Mouse (Mus musculus) intestine, postnatal 0 days (tissue): ENCODE data around the gene 1810009A15Rik. TPM values are rescaled to one million over a fixed set of nuclear protein-coding genes. Genes with fewer than 3 reads are reported as not detected.
"Not testable (repeated sequence)": the region's sequence is repeated elsewhere in the genome, so short reads cannot be mapped to it uniquely, and the experiment has no call there.

Source experiments
- ATAC-seq: fragments of 200-750 bp; cut with Nextera tagmentation; 2 replicates; pipeline ENCODE4 v1.8.0; 2017; ENCODE audit warnings: mild to moderate bottlenecking, moderate TSS enrichment, moderate library complexity
- H3K27ac ChIP-seq: fragments of 300-500 bp; sonication (generic); 2 replicates; pipeline ENCODE4 v1.5.1; 2014; ENCODE audit warnings: mild to moderate bottlenecking, low read depth, low read length, moderate library complexity
- H3K27me3 ChIP-seq: fragments of 300-500 bp; sonication (generic); replicated peaks from 2 replicates; pipeline ENCODE4 v1.6.1; 2014; ENCODE audit warnings: low read length, mixed read lengths; ENCODE audit not compliant: control insufficient read depth, insufficient read depth
- H3K36me3 ChIP-seq: fragments of 300-500 bp; sonication (generic); 2 replicates; pipeline ENCODE4 v1.6.1; 2014; ENCODE audit warnings: mild to moderate bottlenecking, moderate library complexity; ENCODE audit not compliant: control insufficient read depth, insufficient read depth
- H3K4me1 ChIP-seq: fragments of 300-500 bp; sonication (generic); replicated peaks from 2 replicates; pipeline ENCODE4 v1.6.1; 2014; ENCODE audit warnings: antibody characterized with exemption, low read length, mixed read lengths; ENCODE audit not compliant: control insufficient read depth, insufficient read depth
- H3K4me2 ChIP-seq: fragments of 300-500 bp; sonication (generic); replicated peaks from 2 replicates; pipeline ENCODE4 v1.6.1; 2014; ENCODE audit warnings: low read depth, mild to moderate bottlenecking, moderate library complexity
- H3K4me3 ChIP-seq: fragments of 300-500 bp; sonication (generic); 2 replicates; pipeline ENCODE4 v1.5.1; 2014; ENCODE audit warnings: low read depth, low read length
- H3K9ac ChIP-seq: fragments of 300-500 bp; sonication (generic); 2 replicates; pipeline ENCODE4 v1.6.1; 2014; ENCODE audit warnings: mild to moderate bottlenecking, low read depth, low read length
- H3K9me3 ChIP-seq: fragments of 300-500 bp; sonication (generic); 2 replicates; pipeline ENCODE4 v1.6.1; 2016; ENCODE audit warnings: mixed run types; ENCODE audit not compliant: control insufficient read depth
- CTCF ChIP-seq: sonication (generic); IDR thresholded peaks from 2 replicates; pipeline ENCODE4 v1.5.1; 2016; ENCODE audit warnings: low read depth, mild to moderate bottlenecking, control low read depth, antibody characterized with exemption, moderate library complexity
- WGBS: fragments of 180-500 bp; shearing (Covaris S2); extraction: QIAGEN DNeasy Blood & Tissue Kit; methylation state at CpG from one replicate; pipeline ENCODE4 v1.1.7; 2014; 5-methylcytosine and 5-hydroxymethylcytosine counted together
- polyA plus RNA-seq: library from polyadenylated mRNA; unstranded; fragments of >200 nt; fragmentation: Nextera tagmentation; extraction: Ambion mirVana; gene quantifications from 2 replicates; pipeline ENCODE4 v1.2.1, GENCODE M21; 2015

1810009A15Rik gene
- polyA plus RNA-seq, 1 experiment from 2014 or later = 55.6 TPM

DNA sequence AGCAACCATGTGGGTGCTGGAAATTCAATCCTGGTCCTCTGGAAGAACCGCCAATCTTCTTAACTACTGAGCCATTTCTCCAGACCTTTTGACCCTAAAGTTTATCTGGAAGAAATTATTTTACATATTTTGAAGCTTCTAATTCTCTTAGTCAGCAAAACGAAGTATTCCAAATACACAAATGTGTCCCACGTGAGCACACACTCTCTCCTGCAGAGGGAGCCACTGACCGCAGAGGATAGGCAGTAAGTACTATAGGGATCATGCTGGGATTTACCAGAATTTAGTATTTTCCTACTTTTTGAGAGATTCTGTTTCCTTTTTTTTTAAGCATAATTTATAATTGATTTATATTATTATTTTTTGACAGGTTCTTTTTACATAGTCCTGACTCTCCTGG is 31.0 kb upstream of the 1810009A15Rik start:
- peak; percentile 79 for TF ChIP-seq CTCF
- Histone ChIP-seq H3K4me3 (no peak overlapping the region), H3K9me3 (no peaks in the 10 kb centered on the region), H3K27ac (no peak overlapping the region), H3K9ac (no peak overlapping the region), H3K36me3 (no peaks in the 10 kb centered on the region), H3K4me1 (no peaks in the 10 kb centered on the region), H3K27me3 (no peaks in the 10 kb centered on the region), H3K4me2 (no peak overlapping the region)
- 31% methylated on average over 4 of the region's 4 CpGs for WGBS
- no peak for ATAC-seq

GRCm38 (mm10) chr19:8859018-8859417 is 29.6 kb upstream of the 1810009A15Rik start:
- H3K4me3 ChIP-seq = no peak overlapping the region

DNA sequence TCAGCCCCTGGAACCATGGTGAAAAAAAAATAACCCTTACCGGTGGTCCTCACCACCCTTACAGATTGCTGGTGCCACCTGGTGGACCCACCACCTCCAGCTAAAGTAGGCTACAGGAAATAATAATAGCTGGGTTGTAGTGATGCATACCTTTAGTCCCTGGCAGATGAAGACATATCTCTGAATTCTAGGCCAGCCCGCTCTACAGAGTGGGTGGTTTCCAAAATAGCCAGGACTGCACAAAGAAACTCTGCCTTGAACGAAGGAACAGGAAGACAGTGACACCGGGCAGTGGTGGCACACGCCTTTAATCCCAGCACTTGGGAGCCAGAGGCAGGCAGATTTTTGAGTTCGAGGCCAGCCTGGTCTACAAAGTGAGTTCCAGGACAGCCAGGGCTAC is 24.4 kb upstream of the 1810009A15Rik start:
- Histone ChIP-seq H3K9ac (no peak overlapping the region), H3K4me1 (no peaks in the 10 kb centered on the region), H3K4me2 (no peak overlapping the region), H3K27ac (no peak overlapping the region), H3K4me3 (no peak overlapping the region), H3K36me3 (no peaks in the 10 kb centered on the region), H3K27me3 (no peaks in the 10 kb centered on the region), H3K9me3 (no peaks in the 10 kb centered on the region)
- TF ChIP-seq CTCF = no peak
- no peak for ATAC-seq
- 84% methylated on average over 6 of the region's 6 CpGs for WGBS

More at GRCm38 (mm10) chr19:8859018-8859417, 29.6 kb upstream of the 1810009A15Rik start:
- no peak for ATAC-seq
- Histone ChIP-seq H3K4me2 (no peak overlapping the region), H3K36me3 (no peaks in the 10 kb centered on the region), H3K9me3 (no peaks in the 10 kb centered on the region), H3K27me3 (no peaks in the 10 kb centered on the region), H3K4me1 (no peaks in the 10 kb centered on the region), H3K27ac (no peak overlapping the region), H3K9ac (no peak overlapping the region)
- peak; percentile 69 for TF ChIP-seq CTCF
- 17% methylated on average over 1 of the region's 1 CpGs for WGBS

DNA sequence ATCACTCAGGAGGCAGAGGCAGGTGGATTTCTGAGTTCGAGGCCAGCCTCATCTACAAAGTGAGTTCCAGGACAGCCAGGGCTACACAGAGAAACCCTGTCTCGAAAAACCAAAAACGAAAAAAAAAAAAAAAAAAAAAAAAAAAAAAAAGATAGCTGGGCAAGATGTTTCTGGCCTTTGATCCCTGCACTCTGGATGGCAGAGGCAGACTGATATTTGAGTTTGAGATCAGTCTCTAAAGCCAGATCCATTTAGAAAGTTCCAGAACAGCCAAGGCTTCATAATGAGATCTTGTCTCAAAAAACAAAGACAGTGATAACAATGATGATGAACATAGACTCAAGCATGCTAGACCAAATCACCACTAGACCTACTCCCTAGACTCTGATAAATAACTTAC is 18.3 kb upstream of the 1810009A15Rik start:
- peaks cover 22% of the 10 kb centered on the region for H3K36me3 ChIP-seq
- H3K27ac ChIP-seq = peak overlapping the region; percentile 87; the same call in 1 of the 2 replicates
- not testable (repeated sequence) for H3K4me1 ChIP-seq, H3K9me3 ChIP-seq, H3K27me3 ChIP-seq, ATAC-seq
- H3K4me2 ChIP-seq = peak overlapping the region; percentile 86
- peak overlapping the region; percentile 80 for H3K4me3 ChIP-seq
- H3K9ac ChIP-seq = peak overlapping the region; percentile 89; the same call in 1 of the 2 replicates
- 79% methylated on average over 3 of the region's 3 CpGs for WGBS

GRCm38 (mm10) chr19:8870838-8871237 is 17.8 kb upstream of the 1810009A15Rik start:
- TF ChIP-seq CTCF = no peak
- peak; percentile 12; the same call in 1 of the 2 replicates for ATAC-seq
- H3K4me2 ChIP-seq = peak overlapping the region; percentile 86
- peak overlapping the region; percentile 80 for H3K4me3 ChIP-seq
- H3K36me3 ChIP-seq = peaks cover 27% of the 10 kb centered on the region
- peak overlapping the region; percentile 87 for H3K27ac ChIP-seq
- H3K27me3 ChIP-seq = no peaks in the 10 kb centered on the region
- no peaks in the 10 kb centered on the region for H3K9me3 ChIP-seq
- 0 out of 2 replicates have a peak, but pooled peaks cover 3% of the 10 kb centered on the region for H3K4me1 ChIP-seq
- 38% methylated on average over 9 of the region's 9 CpGs for WGBS
- peak overlapping the region; percentile 89 for H3K9ac ChIP-seq

- H3K27me3 ChIP-seq = no peaks in the 10 kb centered on the region
- peak within 1 kb of the TSS; percentile 89 for H3K9ac ChIP-seq
- WGBS = under 1% methylated on average over 59 of the region's 59 CpGs
- H3K9me3 ChIP-seq = no peaks in the 10 kb centered on the region
- peak within 1 kb of the TSS; percentile 86 for H3K4me2 ChIP-seq
- 0 out of 2 replicates have a peak, but pooled peaks cover 3% of the 10 kb centered on the region for H3K4me1 ChIP-seq
- peak within 1 kb of the TSS; percentile 80 for H3K4me3 ChIP-seq
- ATAC-seq = peak; percentile 96
- TF ChIP-seq CTCF = no peak
- H3K36me3 ChIP-seq = peaks cover 32% of the 10 kb centered on the region
- peak within 1 kb of the TSS; percentile 87 for H3K27ac ChIP-seq
Observed at GRCm38 (mm10) chr19:8871267-8872186, 17.1 kb upstream of the 1810009A15Rik start, which contains the start of gene Ubxn1. Ubxn1 (plus strand) TSS chr19:8871496.
